Mouse (Mus musculus) forebrain, embryonic 14.5 days (tissue): ENCODE measurements around the gene Homer2. TPM values are rescaled to one million over a fixed set of nuclear protein-coding genes. Genes with fewer than 3 reads are reported as not detected.
A peak's percentile ranks its signal among the peaks of the same experiment; 100 is the strongest.

Source experiments
- ATAC-seq: fragments of 200-750 bp; cut with Nextera tagmentation; 2 replicates; pipeline ENCODE4 v1.8.0; 2017; ENCODE audit warnings: mild to moderate bottlenecking, moderate library complexity
- DNase-seq: peaks from one replicate; pipeline ENCODE4 v3.0.0-alpha.2; 2015; ENCODE audit warnings: low spot score
- H3K27ac ChIP-seq: fragments of 300-500 bp; sonication (generic); 2 replicates; pipeline ENCODE4 v1.5.1; 2014; ENCODE audit warnings: low read depth, mild to moderate bottlenecking, control low read depth, low read length, moderate library complexity
- H3K27me3 ChIP-seq: fragments of 300-500 bp; sonication (generic); replicated peaks from 2 replicates; pipeline ENCODE4 v1.6.1; 2014; ENCODE audit warnings: low read length, control low read depth, mixed read lengths; ENCODE audit not compliant: control insufficient read depth, insufficient read depth
- H3K36me3 ChIP-seq: fragments of 300-500 bp; sonication (generic); 2 replicates; pipeline ENCODE4 v1.6.1; 2014; ENCODE audit warnings: low read length, control low read depth; ENCODE audit not compliant: control insufficient read depth, insufficient read depth
- H3K4me1 ChIP-seq: fragments of 300-500 bp; sonication (generic); 2 replicates; pipeline ENCODE4 v1.6.1; 2014; ENCODE audit warnings: antibody characterized with exemption, low read length, control low read depth; ENCODE audit not compliant: control insufficient read depth, insufficient read depth
- H3K4me2 ChIP-seq: fragments of 300-500 bp; sonication (generic); 2 replicates; pipeline ENCODE4 v1.6.1; 2014; ENCODE audit warnings: mild to moderate bottlenecking, control low read depth, low read length
- H3K4me3 ChIP-seq: fragments of 300-500 bp; sonication (generic); 2 replicates; pipeline ENCODE4 v1.5.1; 2014; ENCODE audit warnings: low read depth, low read length, control low read depth
- H3K9ac ChIP-seq: fragments of 300-500 bp; sonication (generic); 2 replicates; pipeline ENCODE4 v1.6.1; 2014; ENCODE audit warnings: mild to moderate bottlenecking, low read length, control low read depth, moderate library complexity
- H3K9me3 ChIP-seq: fragments of 300-500 bp; sonication (generic); replicated peaks from 2 replicates; pipeline ENCODE4 v1.6.1; 2016; ENCODE audit warnings: low read length, control low read depth, mixed read lengths; ENCODE audit not compliant: control insufficient read depth
- WGBS: fragments of 180-500 bp; shearing (Covaris S2); extraction: QIAGEN DNeasy Blood & Tissue Kit; methylation state at CpG from one replicate; pipeline ENCODE4 v1.1.7; 2014; 5-methylcytosine and 5-hydroxymethylcytosine counted together
- polyA plus RNA-seq: library from polyadenylated mRNA; unstranded; fragments of >200 nt; fragmentation: Nextera tagmentation; extraction: Ambion mirVana; gene quantifications from 2 replicates; pipeline ENCODE4 v1.2.1, GENCODE M21; 2014

Homer2 gene
- 15.9 and 16.6 TPM in 2 replicates for polyA plus RNA-seq

DNA sequence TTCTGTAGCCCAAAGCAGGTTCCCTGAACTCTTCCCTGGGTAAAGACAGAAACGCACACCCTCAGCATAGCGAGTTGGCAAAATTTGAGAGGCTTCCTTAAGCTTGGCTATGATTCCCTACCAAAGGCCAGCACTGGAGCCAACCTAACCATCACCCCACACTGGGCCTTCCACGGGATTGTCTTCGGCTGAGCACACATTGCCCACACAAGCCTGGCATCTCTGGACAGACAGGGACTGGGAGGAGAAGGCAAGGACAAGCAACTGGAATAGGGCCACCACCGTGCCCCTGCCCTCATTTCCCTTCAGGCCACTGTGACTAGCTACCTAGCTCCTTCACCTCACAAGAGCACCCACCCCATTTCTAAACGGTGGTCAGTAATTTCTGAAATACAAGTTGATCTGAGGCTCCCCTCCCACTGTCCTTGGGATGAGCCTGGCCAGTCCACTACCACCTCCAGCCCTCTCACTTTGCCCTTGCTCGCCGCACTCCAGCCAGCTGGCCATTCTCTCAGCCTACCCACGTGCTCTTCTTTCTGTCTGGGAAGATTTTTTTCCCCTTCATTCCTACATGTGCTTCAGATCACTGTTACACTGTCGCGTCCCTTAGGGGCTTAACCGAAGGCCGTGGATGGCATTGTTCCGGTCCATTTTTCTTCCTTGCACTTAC is at the start of gene Homer2:
Homer2 (minus strand) TSS at position 57 of the 670 bp plus-strand sequence.
- no peak for DNase-seq
- Histone ChIP-seq H3K4me2 (peak within 1 kb of the TSS; percentile 82), H3K27me3 (no peaks in the 10 kb centered on the region), H3K9ac (peak within 1 kb of the TSS; percentile 74), H3K9me3 (no peaks in the 10 kb centered on the region), H3K4me3 (peak within 1 kb of the TSS; percentile 63), H3K27ac (peak within 1 kb of the TSS; percentile 48), H3K4me1 (peaks cover 8% of the 10 kb centered on the region; the same call in 1 of the 2 replicates), H3K36me3 (no peaks in the 10 kb centered on the region)
- ATAC-seq, result no peak
- WGBS, result 76% methylated on average over 14 of the region's 14 CpGs

DNA sequence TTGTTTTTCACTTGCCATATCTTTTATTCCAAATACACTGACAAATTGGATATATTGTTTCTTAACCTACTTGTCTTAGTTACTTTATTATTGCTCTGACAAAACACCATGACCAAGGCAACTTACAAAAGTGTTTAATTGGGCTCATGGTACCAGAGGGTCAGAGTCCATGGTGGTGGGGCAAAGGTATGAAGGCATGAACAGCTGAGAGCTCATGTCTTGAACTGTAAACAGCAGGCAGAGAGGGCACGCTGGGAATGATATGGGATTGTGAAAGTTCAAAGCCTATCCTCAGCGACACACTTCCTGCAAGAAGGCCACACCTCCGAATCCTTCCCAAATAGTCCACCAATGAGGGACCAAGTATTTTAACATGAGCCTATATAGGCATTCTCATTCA is 40.6 kb upstream of the Homer2 start:
- H3K4me2 ChIP-seq, result no peak overlapping the region

DNA sequence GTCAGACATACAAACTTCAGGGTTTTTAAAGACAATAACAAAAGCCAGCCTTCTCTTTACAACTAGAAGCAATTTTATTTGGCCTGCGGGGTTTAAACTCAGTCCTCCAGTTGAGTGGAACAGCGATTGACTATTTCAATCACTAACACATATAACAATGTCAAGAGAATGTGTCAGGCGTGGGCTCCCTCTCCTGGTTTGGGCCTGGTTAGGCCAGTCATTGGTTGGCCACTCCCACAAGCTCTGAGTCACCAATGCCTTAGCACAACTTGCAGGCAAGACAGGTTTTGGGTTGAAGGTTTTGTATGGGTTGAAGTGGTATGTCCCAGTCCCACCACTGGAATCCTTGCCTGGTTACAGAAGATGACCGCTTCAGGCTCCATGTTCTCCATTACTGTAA is 36.8 kb upstream of the Homer2 start:
- Histone ChIP-seq H3K36me3 (no peaks in the 10 kb centered on the region), H3K4me3 (no peak overlapping the region), H3K9me3 (no peaks in the 10 kb centered on the region; the same call in 1 of the 2 replicates), H3K9ac (no peak overlapping the region), H3K4me1 (no peaks in the 10 kb centered on the region), H3K27ac (no peak overlapping the region), H3K27me3 (no peaks in the 10 kb centered on the region), H3K4me2 (no peak overlapping the region)
- ATAC-seq, result no peak
- DNase-seq, result peak; percentile 36
- WGBS, result 74% methylated on average over 4 of the region's 4 CpGs

More for the DNA sequence above, 40.6 kb upstream of the Homer2 start:
- Histone ChIP-seq H3K27me3 (no peaks in the 10 kb centered on the region), H3K4me3 (no peak overlapping the region), H3K9ac (no peak overlapping the region), H3K36me3 (no peaks in the 10 kb centered on the region), H3K4me1 (no peaks in the 10 kb centered on the region), H3K27ac (no peak overlapping the region), H3K9me3 (no peaks in the 10 kb centered on the region; the same call in 1 of the 2 replicates)
- ATAC-seq, result no peak
- 92% methylated on average over 3 of the region's 3 CpGs for WGBS
- DNase-seq, result no peak

DNA sequence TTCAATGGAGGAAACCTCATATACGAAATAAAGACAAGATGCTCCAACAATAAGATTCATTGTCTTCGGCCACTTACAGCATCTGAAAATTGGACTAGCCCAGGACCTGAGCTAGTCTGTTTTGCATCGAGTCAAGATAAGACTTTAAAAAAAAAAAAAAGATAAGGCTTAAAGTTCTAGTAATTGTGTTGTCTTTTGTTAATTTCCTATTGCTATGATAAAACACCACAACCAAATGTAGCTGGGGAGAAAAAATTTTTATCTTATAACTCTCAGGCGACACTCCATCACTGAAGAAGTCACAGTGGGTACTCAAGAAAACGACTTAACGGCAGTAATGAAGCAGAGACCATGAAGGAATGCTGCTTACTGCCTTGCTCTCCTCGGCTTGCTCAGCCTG is 32.7 kb upstream of the Homer2 start:
- WGBS, result 89% methylated on average over 7 of the region's 7 CpGs
- no peaks in the 10 kb centered on the region for H3K9me3 ChIP-seq
- H3K27me3 ChIP-seq, result no peaks in the 10 kb centered on the region
- no peak for ATAC-seq
- H3K9ac ChIP-seq, result no peak overlapping the region
- H3K36me3 ChIP-seq, result no peaks in the 10 kb centered on the region
- no peaks in the 10 kb centered on the region for H3K4me1 ChIP-seq
- no peak overlapping the region for H3K4me2 ChIP-seq
- no peak overlapping the region for H3K27ac ChIP-seq
- no peak overlapping the region for H3K4me3 ChIP-seq
- no peak for DNase-seq

DNA sequence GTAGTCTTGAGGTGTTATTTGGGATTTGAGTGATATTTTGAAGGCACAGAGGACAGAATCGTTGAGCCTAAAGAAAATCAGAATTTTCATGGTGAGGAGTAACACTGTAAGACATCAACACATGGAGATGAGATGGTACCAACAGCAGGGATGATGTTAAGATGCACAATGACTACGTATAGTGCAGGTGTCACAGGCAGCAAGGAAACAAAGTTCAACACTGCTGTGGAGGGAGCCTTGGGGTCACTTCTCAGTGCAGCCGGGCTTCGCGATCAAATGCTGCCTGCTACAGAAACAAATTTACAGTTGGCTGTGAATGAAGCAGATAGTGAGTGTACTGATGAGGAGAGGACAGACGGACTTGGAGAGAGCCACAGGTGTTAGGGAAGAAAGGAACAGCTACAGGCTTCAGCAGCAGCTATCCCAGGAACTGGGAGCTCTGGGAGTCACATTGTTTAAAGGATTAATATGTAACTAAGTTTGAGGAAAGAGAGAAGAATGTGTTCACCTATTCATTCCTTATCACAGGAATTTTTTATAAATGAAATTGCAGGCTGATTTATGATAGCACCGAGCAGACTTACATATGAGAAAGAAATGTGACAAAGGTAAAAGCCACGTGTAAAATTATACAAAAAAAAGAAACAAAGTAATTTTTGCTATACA is 31.5 kb upstream of the Homer2 start:
- Histone ChIP-seq H3K9ac (no peak overlapping the region), H3K27me3 (no peaks in the 10 kb centered on the region), H3K4me3 (no peak overlapping the region), H3K36me3 (no peaks in the 10 kb centered on the region), H3K4me2 (no peak overlapping the region), H3K4me1 (no peaks in the 10 kb centered on the region), H3K9me3 (no peaks in the 10 kb centered on the region), H3K27ac (no peak overlapping the region)
- 81% methylated on average over 8 of the region's 8 CpGs for WGBS
- ATAC-seq, result no peak
- DNase-seq, result no peak

DNA sequence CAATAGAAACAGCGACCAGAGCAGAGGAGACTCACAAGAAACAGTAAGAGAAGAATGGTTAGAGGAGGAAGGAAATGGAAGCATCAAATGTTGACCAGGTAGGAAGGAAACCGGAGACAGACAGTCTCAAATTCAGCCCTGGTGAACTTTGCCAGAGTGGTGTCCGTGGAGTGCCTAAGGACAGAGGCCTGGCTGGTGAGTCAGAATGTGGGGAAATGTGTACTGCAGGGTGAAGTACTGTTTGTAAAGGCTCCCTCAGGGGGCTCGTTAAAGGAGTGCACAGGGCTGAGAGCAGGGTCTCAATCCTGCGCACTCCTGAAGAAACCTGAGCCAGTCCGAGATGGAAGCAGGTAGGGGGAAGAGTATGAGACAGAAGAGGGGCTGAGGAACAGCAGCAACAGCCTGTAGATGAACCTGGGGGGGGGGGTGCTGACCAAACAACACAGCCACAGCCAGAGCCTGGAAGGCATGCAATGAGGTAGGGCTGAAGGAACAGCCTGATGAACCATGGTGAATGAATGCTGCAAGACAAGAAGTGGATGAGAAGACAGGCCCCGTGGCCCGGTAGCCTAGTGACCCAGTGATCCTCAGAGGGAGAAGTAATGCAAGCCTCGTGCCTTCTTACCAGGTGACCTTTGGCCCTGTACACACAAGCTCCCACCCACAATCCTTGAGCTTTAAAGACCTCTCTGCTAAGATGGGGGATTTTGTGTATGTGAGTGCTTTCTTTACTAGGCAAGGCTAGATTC is 28.1 kb upstream of the Homer2 start:
- ATAC-seq, result no peak
- Histone ChIP-seq H3K9me3 (no peaks in the 10 kb centered on the region), H3K4me1 (no peaks in the 10 kb centered on the region), H3K4me2 (no peak overlapping the region), H3K27ac (no peak overlapping the region), H3K36me3 (no peaks in the 10 kb centered on the region), H3K27me3 (no peaks in the 10 kb centered on the region), H3K9ac (no peak overlapping the region), H3K4me3 (no peak overlapping the region)
- DNase-seq, result no peak
- 66% methylated on average over 9 of the region's 9 CpGs for WGBS

DNA sequence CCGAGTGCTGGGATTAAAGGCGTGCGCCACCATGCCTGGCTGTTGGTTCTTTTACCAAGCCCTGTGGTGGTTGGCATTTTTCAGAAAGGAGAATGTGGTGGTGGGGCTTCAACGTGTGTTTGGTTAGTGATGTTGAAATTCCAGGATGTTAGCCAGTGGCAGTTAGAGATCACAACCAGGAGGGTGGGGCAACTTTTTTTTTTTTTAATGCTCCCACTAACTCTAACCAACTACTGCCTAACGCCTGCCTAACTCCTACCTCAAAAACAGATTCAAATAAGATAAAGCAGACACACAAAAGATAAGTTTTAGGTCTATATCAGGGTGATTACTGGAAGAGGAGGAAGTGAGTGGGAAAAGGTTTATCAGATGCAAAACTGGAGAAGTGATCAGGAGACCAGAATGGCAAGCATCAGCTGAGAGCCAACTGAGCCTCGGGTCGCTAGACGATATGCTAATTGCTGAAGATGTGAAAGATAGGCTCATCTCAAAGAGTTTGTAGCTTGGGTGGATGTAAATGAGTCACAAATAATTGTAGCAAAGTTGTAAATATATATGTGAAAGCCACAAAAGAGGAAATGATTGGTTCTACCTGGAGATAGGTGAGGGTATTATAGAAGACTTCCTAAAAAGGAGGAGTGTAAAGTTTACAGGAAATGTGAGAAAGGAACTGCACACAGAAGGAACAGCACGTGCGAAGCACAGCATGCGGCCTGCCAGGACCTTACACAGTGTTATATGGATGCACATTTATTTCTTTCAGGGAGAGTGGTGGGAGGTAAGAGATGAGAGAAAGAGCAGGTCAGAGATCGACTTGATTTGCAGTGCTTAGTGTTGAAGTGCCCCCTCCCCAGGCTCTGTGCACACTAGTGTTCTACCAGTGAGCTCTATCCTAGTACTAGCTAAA is 25.1 kb upstream of the Homer2 start:
- DNase-seq, result no peak
- no peak overlapping the region for H3K4me2 ChIP-seq

DNA sequence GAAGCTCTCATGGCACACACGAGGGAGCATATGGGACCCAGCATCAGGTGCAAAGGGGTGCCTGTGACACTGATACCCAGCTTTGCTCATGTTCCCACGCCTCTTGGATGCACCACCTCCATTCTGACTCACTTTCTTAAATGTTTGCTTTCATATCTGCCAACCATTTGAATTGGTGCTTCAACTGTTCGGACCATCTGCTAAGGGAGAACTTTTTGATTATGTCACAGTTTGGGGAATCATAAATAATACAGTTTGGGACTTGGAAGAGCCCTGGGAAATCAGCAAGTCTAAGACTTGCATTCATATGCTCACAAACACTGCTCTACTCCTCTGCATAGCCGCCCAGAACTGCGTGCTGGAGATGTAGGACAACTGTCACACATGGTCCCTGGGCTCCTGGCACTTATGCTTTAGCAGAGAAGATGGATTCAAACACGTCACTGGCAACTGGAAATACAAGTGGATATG is 23.9 kb upstream of the Homer2 start:
- DNase-seq (peak; percentile 27), ATAC-seq (no peak)
- H3K27me3 ChIP-seq, result no peaks in the 10 kb centered on the region
- H3K4me2 ChIP-seq, result no peak overlapping the region
- H3K27ac ChIP-seq, result no peak overlapping the region
- H3K9ac ChIP-seq, result no peak overlapping the region
- no peaks in the 10 kb centered on the region for H3K9me3 ChIP-seq
- no peaks in the 10 kb centered on the region for H3K4me1 ChIP-seq
- no peaks in the 10 kb centered on the region for H3K36me3 ChIP-seq
- 76% methylated on average over 6 of the region's 6 CpGs for WGBS
- no peak overlapping the region for H3K4me3 ChIP-seq

More for the DNA sequence above, 25.1 kb upstream of the Homer2 start:
- H3K27me3 ChIP-seq, result no peaks in the 10 kb centered on the region
- H3K36me3 ChIP-seq, result no peaks in the 10 kb centered on the region
- no peaks in the 10 kb centered on the region for H3K9me3 ChIP-seq
- ATAC-seq, result no peak
- H3K9ac ChIP-seq, result no peak overlapping the region
- H3K4me3 ChIP-seq, result no peak overlapping the region
- WGBS, result 86% methylated on average over 12 of the region's 12 CpGs
- H3K27ac ChIP-seq, result no peak overlapping the region
- no peaks in the 10 kb centered on the region for H3K4me1 ChIP-seq
